Mouse (Mus musculus) T-helper 17 cell (primary cell): ENCODE measurements at regions not wholly inside any gene's neighbourhood (a gene's known extent, or its start where the extent isn't known, plus 50 kb on each side); places are given as distances from the start of the nearest gene placed in this dataset.

Experiments
- in situ Hi-C, 2 experiments: fragments of 300-600 bp; cut with MboI, MseI; formaldehyde crosslinking; loops; 1 replicate in 1 of 2; 2 replicates in 1 of 2; pipeline ENCODE4 v1.15.1; 2025; ENCODE audit warnings: high pct_unique_total_duplicates in 2 of 2

DNA sequence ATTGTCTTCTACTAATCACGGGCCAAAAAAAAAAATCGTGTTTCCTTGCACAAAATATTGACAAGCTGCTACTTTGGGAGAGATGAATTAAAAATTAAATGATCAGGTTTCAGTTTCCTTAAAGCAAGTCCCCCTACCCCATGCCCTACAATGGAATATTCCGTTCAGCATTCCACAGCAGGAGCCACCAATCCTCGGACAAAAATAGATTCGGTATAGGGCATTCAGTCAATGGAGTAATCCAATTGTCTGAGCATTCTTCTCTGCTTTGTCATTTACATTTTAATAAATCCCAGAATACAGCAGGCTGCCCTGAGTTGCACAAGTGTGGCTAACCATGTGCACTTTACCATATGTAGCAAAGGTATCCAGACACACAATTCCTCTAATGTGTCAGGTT lies 434.3 kb upstream of the Ubash3b start:
- in situ Hi-C loops, result no loop called here

DNA sequence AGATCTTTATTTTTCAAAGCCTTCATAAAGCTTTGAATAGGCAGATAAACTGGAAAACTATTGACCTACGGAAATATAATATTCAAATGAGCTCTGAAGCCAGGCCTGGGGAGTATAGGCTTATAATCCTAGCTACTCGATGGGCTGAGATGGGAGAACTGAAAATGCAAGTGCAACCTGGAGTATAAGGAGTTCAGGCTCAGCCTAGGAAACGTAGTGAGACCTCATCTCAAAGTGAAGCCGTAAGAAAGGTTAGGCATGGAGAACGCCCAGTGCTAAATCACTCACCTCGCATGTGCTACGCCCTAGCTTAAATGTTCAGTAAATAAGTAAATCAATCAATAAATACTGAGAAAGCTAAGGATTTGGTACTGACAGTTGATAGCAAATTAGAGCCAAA lies 432.5 kb upstream of the Ubash3b start:
- in situ Hi-C loops, result no loop called here

DNA sequence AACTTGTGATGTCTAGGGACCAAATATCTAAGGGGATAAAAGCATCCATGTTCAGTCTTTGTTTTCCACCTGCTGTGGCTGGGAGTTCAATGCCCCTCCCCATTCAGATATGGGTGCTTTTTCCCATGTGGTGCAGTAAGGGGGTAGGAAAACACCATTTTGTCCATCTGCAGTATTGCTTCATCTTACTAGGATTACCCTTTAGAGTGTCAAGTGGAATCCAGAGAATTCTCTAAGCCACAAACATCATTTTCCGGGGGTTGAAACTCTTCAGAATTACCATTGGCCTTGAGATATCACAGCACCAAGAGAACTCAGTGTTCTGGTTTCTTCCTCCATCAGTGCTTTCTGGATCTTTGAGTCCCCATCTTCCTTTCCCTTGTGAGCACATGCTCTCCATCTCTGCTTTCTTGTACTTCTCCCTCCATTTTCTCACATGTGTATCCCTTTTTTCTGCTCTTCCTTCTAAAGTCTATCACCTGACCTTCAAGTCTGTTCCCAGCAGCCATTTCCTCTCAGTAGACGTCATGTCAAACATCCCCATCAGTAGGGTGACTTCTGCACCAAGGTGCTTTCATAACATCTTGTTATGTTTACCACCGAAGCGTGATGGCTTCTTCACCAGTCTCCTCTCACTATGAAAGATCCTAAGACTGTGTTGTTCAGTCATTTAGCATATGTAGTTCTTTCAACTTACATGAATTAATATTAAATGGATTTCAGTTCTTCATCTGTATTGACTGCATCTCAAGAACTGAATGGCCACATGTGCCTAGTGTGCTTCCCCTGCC lies 431.6 kb upstream of the Ubash3b start:
- in situ Hi-C loops, result no loop called here

DNA sequence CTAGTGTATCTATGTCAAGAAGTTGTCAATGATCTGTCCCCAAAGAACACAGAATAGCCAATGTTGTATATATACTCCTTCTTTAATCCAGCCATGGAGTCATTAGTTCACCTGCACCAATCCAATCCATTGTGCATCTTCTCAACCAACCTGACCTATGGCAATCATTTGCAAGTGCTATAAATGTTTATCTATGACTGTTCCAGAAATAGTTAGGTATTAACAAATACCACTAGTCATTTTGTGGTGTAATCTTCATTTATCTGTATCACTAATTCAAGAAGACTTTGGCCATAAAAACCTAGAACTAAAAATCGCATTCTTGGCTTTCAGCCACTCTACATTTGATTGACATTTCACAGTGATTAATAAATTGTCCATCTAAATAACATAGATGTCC lies 430.6 kb upstream of the Ubash3b start:
- in situ Hi-C loops, result no loop called here

DNA sequence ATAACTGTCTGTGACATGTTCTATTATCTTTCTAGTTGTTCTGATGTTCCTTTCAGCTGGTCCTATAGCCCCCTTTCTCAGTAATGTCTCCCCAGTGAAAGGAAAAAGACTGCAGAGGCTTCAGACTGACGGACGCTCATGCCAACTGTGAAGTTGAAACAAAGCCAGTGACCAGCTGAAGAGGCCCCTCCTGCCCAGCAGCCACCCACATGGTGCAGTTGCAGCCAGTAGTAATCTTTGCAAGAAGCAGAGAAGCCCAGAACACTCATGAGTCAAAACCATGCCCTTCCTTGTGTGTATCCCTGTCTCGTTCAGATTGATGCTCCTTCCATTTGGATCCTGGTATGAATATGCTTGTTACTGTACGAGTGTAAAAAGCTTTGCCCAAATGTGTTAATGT lies 428.7 kb upstream of the Ubash3b start:
- in situ Hi-C loops, result no loop called here

DNA sequence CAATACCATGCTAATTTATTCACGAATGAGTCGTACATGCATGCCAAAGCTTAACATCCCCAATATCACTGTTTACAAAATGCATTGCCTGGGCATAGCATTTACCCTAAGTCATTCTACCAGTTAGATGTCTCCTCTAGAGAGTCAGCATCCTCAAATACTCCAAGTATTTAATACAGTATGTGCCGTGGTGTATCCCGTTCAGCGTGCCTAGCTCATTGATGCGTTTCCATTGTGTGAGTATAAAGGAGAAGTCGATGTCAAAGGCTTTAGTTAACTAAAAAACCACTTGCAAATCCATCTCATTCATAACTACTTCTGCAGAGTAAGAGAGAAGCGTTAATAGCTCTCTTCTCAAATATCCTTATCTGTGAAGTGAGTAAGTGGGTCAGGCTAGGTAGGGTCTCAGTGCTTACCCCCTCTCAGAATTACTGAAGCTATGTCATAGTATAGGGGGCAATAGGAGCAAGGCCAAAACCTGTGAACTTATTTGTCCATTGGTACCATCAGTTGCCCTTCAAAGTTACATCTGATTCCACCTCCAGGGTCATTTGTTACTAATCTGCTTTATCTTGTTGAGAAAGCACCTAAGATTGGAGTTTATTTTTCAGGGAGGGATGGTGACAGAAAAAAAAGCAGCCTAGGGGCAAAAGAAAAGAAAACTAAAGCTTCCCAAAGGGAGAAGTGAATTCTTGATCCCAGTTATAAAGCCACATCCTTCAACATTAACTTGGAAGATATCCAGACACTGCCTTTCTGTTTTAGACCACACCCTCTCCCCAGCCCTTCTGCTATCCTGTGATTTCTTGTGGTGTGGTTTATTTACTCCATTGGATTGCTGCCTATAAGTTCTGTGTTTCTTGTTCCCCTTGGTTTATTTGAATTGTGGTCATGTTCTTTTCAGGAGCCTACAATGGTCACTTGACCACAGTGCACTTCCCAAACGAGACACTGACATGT lies 427.2 kb upstream of the Ubash3b start:
- in situ Hi-C loops, result no loop called here

DNA sequence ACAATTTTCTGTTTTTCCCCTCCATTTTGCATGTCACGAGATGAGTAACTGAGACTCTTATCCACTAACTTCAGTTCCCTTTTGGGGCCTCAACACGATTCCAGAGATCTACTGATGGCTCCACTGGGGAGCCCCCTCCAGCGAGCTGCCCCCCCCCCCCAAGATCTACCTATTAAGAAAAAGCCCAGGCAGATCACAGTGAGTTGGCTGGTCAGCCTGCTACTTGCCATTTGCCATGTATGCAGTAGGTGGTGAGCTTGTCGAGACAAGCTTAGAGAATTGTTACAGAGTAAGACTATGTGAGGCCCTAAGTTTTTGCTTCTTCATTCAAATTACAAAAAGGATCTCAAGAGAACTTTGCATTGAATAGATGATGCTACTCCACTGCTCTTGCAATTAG lies 426.3 kb upstream of the Ubash3b start:
- in situ Hi-C loops, result no loop called here

DNA sequence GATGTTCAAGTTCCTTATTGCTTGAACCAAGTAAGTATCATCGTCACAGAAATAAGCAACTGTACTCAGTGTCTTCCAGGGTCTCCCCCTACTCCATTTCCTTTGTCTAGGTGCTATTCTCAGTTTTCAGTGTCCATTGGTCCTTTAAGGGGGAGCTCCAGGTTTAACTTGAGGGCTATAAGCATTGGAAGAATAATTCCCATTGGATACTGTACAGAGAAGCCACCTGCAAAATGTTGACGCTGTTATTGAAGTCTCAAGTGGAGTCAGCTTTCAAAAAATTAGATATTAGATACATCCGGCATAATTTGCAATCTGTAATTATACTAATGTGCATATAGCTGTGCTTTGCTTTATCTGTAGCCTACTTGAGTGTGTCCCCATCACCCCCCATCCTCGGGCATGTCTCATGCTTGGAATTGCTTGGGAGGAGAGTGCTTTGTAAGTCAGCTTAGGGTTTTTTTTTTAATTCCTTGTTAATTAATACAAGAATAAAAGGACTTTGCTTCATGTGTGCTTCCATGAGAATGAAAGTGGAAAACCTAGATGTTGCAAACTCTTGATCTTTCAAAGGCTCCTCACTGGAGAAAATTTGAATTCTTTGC lies 425.6 kb upstream of the Ubash3b start:
- in situ Hi-C loops, result no loop called here

DNA sequence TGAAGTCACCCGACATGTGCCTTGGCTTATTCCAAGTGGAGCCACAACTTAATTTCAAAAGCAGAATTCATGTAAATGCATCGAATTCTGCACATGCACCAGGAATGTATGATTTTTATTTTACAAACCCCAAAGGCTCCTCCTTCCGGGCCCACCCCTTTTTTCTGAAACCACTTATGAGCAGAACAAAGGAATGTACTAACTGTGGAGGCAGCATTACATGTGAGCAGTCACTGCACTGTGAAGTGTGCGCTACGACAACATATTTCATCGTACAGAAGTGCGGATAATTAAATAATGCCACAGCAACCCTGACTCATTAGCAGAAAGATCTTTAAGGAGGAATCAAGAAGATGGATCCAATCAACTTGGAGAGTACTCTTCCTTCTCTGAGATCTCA lies 424.8 kb upstream of the Ubash3b start:
- in situ Hi-C loops, result no loop called here

DNA sequence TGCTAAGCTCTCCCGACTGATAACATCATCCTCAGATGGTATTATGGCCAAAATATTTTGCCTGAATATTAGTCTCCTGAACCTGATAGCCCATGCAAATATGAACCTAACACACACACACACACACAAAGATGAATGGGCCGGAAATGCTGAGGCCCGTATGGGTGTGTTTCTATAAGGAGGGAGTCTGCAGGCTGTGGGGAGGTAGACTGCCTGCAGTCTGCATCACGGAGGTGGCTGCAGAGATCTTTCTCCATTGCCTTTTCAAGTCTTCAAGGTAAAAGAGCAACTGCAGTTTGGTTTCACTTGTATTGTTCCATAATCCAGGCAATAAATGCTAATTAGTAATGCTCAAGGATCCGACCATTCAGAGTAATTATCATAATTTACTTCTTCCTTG lies 424.3 kb upstream of the Ubash3b start:
- in situ Hi-C loops, result no loop called here

DNA sequence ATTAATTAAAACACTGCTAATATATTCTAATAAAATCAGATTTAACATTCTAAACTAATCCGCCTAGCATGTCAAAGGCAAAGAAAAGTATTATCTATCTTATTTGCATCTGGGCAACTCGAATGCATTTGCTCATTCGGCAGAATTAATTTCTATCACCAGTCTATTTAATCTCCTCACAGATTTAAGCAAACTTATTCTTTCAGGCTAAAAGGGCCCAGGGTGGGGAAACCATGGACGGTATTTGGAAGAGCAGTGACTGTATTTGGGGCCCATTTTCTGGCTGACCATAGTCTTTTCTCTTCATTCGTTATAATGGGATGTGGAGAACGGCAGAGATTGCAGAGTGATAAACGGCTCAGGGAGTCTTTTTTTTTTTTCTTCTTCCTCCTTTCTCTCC lies 423.5 kb upstream of the Ubash3b start:
- in situ Hi-C loops, result no loop called here

DNA sequence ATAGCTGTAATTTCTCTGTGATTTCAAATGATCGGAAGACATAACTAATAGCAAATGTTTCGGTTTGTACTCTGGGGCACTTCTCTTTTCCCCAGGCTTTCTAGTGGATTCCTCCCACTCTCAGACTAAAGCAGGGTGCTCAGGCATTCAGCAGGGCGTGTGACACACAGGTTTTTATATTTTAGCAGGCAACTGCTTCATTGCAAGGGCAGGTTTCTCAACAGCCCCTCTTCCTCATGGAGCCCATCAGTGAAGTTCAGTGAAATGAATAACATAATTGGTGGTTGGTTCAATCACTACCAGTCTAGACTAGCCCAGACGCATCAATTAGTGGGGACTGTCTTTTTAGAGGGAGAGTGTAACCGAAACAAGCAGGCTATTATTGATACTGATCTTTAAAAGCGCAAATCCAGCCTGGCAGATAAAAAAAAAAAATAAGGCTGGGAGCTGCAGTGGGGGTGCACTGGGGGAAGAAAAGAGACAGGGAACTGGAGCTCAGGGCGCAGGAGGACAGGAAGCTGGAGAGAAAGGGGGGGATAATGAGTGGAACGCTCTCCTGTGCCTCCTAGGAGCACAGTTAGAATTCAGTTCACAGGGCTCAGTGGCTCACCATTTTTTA lies 422.3 kb upstream of the Ubash3b start:
- in situ Hi-C loops, result no loop called here

DNA sequence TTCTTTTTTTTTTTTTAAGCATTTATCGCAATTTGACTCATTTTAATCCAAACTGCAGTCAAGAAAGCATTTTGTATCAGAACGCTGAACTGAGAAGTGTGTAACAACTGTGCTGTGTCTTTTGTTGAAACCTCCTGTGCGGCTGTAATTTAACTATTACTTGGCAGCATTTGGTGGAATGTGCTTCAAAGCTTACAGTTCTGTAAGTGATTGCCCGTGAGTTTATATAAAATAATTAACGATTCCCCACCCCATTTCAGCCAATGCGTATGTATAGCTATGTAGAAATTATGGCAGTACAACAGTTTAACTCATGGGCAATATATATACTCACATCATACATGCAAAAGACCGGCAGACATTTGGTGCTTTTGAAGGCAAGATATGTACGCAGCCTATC lies 421.8 kb upstream of the Ubash3b start:
- in situ Hi-C loops, result no loop called here

DNA sequence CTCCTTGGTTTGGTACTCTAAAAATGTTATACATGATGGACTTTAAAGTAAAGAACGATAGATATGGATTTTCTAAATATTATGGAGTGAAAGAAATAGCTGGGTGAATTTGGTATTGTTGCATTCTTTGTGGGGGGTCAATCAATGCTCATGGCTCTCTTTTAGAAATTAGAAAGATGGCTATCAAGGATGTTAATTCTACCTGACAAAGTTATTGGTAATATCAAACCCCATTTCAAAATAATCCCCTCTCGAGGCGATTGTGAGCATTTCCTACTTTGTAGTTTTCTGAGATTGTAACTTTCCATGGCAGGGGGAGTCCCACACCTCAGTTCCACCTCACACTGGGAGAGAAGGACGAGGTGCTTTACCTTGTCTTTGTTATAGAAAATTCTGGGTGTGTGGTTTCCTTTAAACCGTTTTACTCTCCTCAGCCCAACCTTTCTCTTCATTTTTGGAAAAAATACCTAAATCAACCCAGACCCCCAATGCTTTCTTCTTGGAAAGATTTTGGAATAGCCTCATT lies 421.3 kb upstream of the Ubash3b start:
- in situ Hi-C loops, result no loop called here

DNA sequence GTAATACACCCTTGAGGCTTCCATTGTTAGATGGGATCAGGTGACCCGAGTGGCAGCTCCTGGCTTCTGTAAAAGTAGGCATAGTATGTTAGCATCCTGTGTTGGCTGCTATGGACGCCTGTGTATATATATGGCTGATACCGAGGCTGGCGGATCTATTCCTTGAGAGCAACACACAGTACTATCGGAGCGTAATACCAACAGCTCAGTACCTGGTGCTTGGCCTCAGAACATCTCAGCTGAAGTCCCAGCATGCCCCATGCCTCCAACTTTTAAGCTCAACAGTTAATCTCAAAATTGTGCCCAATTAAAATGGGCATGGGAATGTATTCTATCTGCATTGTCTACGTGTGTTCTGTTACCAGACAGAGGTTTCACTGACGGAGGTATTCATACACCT lies 420.7 kb upstream of the Ubash3b start:
- in situ Hi-C loops, result no loop called here

DNA sequence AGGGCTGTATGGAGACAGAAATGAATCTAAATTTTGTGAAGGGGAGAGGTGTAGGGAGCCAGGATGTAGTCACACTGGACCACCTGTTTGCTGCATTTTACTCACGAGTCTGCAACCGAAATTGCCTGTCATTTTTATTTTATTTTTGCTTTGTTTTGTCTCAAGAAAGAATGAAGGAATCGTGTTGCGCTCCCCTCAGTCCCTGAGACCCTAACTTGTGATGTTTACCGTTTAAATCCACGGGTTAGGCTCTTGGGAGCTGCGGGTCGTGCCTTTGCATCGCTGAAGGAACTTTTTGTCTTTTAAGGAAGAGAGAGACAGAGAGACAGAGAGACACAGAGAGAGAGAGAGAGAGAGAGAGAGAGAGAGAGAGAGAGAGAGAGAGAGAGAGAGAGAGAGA lies 420.2 kb upstream of the Ubash3b start:
- in situ Hi-C loops, result no loop called here

DNA sequence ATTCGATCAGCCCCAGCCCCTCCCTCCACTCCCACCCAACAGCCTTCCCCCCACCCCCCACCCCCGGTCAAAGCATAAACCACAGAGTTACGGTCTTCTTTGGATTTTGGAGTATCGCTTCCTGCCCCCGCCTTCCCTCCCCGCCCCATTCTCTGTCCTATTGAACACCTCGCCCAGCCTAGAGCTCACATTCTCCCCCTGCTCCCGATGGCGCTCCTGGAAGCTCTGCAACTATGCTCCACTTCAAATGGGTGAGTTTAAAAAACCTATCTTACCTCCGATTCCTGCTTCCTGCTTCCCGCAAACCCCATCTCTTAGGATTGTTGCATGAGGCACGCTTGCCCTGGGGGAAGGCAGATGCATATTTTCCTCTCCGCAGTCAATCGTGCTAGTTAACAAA lies 419.7 kb upstream of the Ubash3b start:
- in situ Hi-C loops, result no loop called here

DNA sequence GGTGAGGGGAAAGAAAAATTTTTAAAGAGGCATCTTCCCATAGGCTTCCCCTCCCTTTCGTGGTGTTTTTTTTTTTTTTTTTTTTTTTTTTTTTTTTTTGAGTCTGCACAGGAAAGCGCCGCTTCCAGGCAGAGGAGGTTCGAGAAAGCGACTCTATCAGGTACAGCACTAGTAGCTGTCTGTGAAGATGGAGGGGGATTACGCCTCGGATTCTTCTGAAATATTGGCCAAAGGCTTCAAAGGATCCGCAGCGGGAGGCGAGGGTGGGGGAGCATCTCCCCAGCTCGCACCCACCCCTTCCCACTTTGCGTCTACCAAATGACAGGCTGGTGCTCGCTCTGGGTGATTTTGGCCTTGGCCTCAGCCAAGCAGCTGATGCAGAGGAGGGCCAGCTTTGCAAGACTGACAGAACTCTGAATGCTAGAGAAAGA lies 419.1 kb upstream of the Ubash3b start:
- in situ Hi-C loops, result no loop called here

DNA sequence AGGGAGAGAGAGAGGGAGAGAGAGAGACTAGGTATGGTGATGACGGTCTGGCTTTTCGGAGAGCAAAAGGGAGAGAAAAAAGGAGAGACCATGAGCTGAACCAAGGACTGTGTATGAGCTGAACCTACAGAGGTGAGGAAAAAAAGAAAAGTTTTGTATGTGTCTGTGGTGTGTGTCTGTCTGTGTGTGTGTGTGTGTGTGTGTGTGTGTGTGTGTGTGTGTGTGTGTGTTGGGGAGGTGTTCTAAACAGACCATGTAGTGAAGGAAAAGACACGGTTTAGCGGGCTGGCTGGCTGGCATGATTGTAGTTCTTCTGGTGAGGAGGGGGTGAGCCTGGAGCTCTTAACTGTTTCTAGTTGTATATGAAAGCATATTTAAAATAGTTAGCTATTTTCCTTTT lies 418.6 kb upstream of the Ubash3b start:
- in situ Hi-C loops, result no loop called here

DNA sequence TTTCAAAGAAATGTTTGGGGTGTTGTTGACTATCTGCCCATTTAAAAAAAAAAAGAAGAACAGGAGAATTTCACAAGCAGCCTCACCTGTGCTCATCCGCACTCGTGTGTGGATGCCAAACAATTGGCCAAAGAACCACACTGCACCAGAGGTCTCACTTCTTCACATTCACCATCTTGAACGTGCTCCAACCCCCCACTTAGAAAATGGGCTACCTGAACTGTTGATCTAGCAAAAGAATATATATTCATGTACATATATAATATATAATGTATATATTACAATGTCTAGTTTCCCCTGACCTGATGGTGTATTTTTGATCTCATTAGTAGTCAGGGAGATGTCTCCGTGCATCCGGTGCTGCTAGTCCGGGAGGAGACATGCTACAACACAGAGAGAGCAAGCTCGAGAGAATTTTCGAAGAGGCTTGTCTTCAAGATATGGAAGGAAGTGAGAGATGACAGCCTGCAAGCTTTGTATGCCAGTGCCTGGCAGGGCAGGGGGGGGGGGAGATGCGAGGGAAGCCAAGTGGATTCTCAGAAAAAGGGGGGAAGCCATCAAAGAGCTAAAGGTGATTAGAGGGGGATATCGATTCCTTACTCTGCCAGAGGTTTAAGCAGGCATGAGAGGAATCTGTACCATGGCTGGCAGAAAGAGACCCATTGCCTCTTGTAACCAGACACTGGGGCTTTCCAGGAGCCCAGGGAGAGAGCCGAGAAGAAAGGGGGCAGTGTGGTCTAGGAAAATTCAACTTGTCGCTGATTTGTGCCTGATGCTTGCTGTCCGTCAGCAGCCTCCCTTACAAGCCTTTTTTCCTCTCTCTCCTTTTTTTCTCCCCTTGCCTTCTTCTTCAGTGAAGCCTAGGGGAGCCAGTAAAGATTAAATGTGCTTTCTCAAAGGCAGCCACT lies 417.9 kb upstream of the Ubash3b start:
- in situ Hi-C loops, result no loop called here
